Mouse (Mus musculus) liver, postnatal 0 days (tissue): ENCODE measurements around the gene Chst11.

Experiments
- CTCF ChIP-seq: sonication (generic); IDR thresholded peaks from 2 replicates; pipeline ENCODE4 v1.5.1; 2016; ENCODE audit warnings: antibody characterized with exemption, low read depth
- EP300 ChIP-seq: IDR thresholded peaks from 2 replicates; pipeline ENCODE4 v1.6.1; 2016; ENCODE audit warnings: antibody characterized with exemption, low read depth, mild to moderate bottlenecking

GRCm38 (mm10) chr10:83126447-83126846 is 141.1 kb downstream of the Chst11 start:
- TF ChIP-seq CTCF: no peak
- TF ChIP-seq EP300: no peak
